Mouse (Mus musculus) right cerebral cortex, adult 18-20 months (tissue): Measurements from ENCODE around the gene Arxes2.

Experiments used
- DNase-seq: peaks from one replicate; pipeline ENCODE4 v3.0.0; 2022; ENCODE audit warnings: mixed read lengths

Arxes2 gene

GRCm38 (mm10) chrX:136043726-136044125 is 50.1 kb downstream of the Arxes2 start:
- DNase-seq, result no peak
